Mouse (Mus musculus): Measurements from ENCODE around the gene Mboat1.

Gene Mboat1

DNA sequence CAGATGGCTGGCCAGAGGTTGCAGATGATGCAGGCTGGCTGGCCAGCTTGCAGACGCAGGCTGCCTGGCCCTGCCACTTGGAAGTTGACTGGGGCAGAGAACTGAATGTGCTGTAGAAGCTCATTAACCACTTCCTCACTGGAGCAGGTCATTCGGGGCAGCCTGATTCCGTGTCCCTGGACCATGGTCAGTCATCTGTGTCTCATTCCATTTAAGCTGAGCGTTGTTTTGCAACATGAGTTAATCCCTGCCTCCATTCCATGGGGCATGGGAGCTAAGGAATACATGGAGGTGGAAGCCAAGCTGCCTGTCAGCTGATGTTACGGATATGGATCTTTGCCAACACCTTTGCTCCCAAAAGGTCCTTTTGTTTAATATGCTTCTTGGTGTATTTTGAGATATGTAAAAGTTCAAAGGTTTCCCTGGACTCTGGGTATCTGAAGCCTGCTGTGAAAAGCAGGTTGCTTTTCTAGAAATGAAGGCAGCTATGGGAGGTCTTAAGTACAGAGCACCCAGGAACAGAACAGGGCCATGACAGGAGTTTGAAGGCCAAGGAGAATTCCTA is 114.1 kb downstream of the Mboat1 start:
- DNase-seq (ENCODE audit: low spot score) = no peak

DNA sequence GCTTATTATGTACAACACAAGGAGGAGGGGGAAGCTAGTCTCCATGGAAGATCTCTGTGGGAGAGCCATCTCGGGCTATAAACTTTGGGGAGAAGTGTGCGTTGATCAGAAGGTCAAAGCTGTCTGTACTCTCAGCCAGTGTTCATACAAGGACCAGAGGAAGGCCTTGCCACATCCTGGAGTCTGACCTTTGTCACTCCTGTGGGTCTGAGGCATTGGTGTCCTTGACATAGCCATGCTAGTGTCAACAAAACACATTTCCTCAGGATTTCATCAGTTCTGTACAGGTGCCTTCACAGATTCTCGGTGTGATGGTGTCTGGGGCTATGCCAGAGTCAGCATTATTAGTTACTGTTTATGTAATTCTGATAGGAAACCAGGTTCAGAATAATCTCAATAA is 115.1 kb downstream of the Mboat1 start:
- no peak for DNase-seq (ENCODE audit: low spot score)

GRCm38 (mm10) chr13:30252692-30253091 is 116.4 kb downstream of the Mboat1 start:
- no peak for DNase-seq (ENCODE audit: low spot score)

DNA sequence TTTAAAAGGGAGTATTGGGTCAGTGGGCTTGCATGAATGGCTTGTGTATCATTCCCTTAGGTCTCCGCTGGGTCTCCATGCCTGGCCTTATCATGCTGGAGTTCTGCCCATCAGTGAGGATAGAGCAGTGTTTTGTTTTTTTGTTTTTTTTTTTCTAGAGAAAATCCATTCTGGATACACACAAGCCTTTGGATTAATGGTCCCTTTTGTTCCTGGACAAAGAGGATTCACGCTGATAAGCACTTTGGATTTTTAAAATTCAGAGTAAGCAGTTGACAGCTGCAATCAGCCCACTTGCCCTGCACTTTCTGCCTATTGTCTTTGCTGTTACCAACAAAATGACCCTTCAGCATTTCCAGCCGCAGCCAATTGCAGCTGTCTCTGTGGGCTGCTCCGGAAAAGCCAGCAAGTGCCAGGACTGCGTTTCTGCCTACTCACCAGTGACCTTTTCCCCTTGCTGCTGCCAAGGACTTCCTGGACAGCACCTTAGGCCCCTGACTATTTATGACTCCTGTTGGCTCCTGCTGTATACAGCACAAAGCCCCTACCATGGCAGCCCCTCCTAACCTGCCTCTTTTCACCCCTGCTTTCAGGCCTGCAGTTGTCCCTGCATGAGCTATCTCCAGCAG is 117.5 kb downstream of the Mboat1 start:
- no peak for DNase-seq (ENCODE audit: low spot score)

- DNase-seq (ENCODE audit: low spot score) = no peak
Measured at GRCm38 (mm10) chr13:30254421-30254820, 118.1 kb downstream of the Mboat1 start.

DNA sequence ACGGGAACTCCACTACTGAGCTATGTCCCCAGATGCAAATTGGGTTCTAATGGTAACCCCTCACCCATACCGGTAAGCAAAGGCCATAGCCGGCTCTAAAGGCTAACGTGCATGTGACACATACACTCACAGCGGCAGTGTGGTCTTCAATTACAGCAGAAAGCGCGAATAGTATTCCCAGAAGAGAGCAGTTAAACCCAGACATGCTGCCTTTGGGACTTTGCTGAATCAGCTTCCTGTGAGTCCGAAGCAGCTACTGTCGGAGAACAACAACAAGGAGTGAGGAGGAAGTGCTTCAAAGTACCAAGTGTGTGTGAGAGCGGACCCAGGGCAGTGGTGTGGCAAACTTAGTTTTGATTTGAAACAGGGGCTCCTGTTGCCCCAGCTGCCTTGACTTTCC is 122.5 kb downstream of the Mboat1 start:
- DNase-seq (ENCODE audit: low spot score) = no peak

GRCm38 (mm10) chr13:30259326-30259725 is 123.0 kb downstream of the Mboat1 start:
- DNase-seq (ENCODE audit: low spot score) = no peak

GRCm38 (mm10) chr13:30259912-30260560 is 123.7 kb downstream of the Mboat1 start:
- DNase-seq (ENCODE audit: low spot score) = peak; percentile 80

DNA sequence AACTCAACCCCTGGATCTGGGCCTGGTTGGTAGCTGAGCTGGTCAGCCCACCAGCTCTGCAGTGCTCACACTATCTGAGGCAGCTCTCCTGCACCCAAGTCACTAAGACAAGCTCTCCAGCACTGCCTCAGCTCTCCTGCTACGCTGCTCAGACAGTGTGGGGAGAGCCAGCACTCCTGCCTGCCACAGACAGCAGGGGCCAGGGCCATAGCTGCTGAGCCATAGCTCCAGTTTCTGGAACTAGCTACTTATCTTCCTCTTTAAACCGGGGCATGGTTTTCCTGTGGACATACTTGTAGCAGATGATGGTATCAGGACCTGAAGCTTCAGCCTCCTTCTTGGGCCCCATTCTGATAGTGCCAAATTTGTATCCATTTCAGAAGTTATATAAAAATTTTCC is 127.4 kb downstream of the Mboat1 start:
- no peak for DNase-seq (ENCODE audit: low spot score)

DNA sequence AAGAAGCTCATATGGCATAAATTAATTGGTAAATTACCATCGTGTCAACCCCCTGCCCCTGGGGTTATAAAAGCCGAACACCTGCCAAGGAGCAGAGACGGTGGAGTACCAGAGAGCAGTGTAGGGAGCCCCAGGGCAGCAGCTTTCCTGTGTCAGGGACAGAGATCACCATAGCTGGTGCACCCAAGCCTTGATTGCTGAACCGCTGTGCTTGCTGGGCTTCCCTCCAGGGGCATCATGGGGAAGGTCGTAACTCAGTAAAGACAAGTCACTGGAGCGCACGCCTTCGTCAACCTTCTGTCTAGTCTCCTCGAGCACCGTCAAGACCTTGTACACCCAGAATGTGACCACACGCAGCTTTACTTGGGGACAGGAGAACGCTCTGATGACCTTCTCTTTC is 128.0 kb downstream of the Mboat1 start:
- no peak for DNase-seq (ENCODE audit: low spot score)

- DNase-seq (ENCODE audit: low spot score) = no peak
Measured at GRCm38 (mm10) chr13:30264765-30265164, 128.5 kb downstream of the Mboat1 start.

GRCm38 (mm10) chr13:30266036-30266435 is 129.7 kb downstream of the Mboat1 start:
- DNase-seq (ENCODE audit: low spot score) = no peak

GRCm38 (mm10) chr13:30272040-30272686 is 135.9 kb downstream of the Mboat1 start:
- DNase-seq (ENCODE audit: low spot score) = peak; percentile 40

Measured in urinary bladder, postnatal 14 days (tissue).